Mouse (Mus musculus): ENCODE results near the gene Gpr176. TPM values are rescaled to one million over a fixed set of nuclear protein-coding genes. Genes with fewer than 3 reads are reported as not detected.

The Gpr176 gene
- polyA plus RNA-seq, 1 experiment from 2014 or later, result 1.4 TPM

Small RNA genes lying within 50 kb of the gene (microRNA-seq; reads per million reads assigned to microRNA genes)
- not detected for gene Gm22800

Other genes starting within 250 kb of the Gpr176 start
- 1.3 and 1.7 TPM in 2 replicates for gene Fsip1, start 116.5 kb downstream of the Gpr176 start, polyA plus RNA-seq (2014; fragmentation: Nextera tagmentation; extraction: Ambion mirVana)
- 9.1 and 14.7 TPM in 2 replicates for gene Eif2ak4, start 15.2 kb upstream of the Gpr176 start, polyA plus RNA-seq (2014; fragmentation: Nextera tagmentation; extraction: Ambion mirVana)
- 234 and 300 TPM in 2 replicates for gene Srp14, start 106.3 kb upstream of the Gpr176 start, polyA plus RNA-seq (2014; fragmentation: Nextera tagmentation; extraction: Ambion mirVana)
- gene Bmf, start 176.3 kb upstream of the Gpr176 start, polyA plus RNA-seq (2014; fragmentation: Nextera tagmentation; extraction: Ambion mirVana), result 6.0 and 9.6 TPM in 2 replicates
- 63.7 and 107 TPM in 2 replicates for gene Bub1b, start 224.8 kb upstream of the Gpr176 start, polyA plus RNA-seq (2014; fragmentation: Nextera tagmentation; extraction: Ambion mirVana)